Mouse (Mus musculus) frontal cortex, postnatal 14 days (tissue): ENCODE results near the gene Tmem91.

ENCODE experiments used
- DNase-seq, 2 experiments: peaks; one replicate each; pipeline ENCODE4 v3.0.0; 2022; ENCODE audit warnings: low spot score in 2 of 2

Tmem91 gene

DNA sequence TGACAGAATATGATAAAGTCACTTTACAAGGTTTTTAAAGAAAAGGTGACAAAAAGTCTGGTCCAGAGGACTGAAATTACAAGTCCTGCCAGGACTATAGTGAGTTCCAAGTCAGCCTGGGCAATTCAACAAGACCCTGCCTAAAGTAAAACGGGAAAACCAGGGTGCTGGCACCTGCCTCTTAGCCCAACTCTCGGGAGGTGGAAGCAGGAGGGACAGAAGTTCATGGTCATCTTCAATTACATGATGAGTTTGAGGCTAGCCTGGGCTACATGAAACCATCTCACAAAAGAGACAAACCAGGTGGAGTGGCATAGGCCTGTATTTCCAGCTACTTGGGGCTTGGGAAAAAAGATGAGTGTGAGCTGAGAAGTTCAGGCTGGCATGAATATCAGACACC is 3.3 kb downstream of the Tmem91 start:
- no peak for DNase-seq

DNA sequence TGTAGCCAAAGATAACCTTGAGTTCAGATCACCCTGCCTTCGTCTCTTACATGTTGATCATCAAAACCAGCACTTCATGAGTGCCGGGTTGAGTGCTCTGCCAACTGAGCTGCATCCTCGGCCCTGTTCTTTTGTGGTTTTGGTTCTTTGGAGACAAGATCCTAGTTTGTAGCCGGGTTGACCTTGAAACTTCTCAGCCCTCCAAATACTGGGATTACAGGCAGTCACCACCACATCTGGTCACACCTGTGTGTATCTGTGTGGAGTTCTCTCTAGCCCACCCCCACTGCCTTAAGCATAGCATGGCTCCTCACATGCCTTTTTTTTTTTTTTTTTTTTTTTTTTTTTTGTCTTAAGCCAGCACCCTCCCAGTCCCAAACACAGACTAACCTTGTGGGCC is 4.9 kb downstream of the Tmem91 start:
- no peak for DNase-seq

DNA sequence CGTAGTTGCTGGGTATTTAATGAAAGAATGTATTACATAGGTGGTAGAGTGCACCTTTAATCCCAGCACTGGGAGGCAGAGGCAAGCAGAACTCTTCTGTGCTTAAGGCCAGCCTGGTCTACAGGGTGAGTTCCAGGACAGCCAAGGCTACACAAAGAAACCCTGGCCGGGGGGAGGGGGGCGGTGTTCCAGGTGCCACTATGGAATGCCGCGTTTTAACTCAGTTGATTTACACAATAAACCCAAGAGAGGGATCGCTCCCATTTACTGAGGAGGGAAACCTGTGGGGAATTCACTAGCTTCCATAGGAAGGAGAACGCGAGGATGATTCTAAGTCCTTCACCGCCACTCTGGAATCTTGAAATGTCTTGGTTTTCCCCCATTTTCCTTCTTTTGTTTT is 5.3 kb downstream of the Tmem91 start:
- no peak for DNase-seq

DNA sequence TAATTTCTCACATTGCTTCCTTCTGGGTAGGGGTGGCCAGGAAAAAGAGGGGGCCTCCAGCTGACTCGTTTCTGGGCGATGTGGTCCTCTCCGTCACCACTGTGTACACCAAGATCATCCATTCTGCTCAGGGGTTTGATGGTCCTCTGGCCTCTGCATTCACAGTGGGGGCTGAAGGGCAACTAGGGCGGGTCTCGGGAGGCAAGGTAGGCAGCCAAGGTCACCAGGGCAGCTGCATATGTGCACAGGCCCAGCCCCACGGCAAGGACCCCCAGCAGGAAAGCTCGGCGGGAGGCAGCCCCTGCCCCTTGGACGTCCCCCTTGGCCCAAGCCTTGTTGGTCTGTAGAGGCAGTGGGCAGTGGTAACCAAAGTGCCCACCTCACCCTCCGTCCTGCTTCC is 5.8 kb downstream of the Tmem91 start:
- no peak for DNase-seq

DNA sequence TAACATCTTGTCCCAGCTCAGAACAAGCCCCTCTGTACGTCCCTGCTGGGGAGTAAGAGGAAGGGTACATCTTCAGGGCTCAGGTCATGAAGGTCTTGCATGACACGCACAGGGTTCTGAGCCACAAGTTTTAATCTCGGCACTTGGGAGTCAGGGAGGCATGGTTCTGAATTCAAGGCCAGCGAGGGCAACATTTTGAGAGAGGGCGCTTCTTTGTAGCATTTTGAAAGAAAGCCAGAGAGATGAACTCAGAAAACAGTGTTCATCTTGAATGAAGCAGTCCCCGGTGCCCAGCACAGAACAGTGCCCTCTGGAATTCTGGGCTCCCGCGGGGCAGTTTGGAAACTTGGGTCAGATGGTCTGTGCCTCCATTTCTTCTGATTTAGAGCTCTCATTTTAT is 8.6 kb downstream of the Tmem91 start:
- no peak for DNase-seq

DNA sequence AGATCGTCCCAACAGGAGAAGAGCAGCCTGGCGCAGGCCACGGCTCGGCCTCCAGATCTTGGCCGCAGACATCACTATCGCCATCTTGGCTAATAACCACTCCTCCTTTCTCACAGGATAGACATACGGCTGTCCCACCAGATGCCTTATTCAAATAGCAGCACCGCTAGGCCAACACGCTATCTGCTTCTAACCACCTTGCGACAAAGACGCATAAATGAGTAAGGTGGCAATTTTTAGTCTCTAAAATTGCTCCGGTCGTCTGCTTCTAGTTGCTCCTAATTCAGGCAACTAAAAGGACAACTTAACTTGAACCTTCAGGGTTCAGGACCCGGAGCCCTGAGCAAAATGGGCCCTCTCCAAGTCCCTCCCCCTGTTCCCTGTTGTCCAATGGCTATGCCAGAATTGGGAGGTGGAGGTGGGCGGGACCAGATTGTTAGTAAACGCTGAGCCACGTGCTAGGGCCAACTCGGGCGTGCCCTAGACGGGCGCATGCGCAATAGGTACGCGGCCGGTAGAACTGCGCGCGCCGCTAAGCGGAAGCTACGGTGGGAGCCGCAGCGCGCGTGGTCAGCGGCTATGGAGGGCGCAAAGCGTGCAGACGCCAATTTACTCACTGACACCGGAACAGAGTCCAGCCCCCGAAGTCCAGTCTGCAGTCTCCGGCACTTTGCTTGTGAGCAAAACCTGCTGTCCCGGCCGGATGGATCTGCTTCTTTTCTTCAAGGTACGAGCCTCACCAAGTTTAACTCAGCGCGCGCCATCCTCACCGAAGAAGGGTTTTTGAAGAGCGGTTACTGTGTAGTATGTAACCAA is 16.1 kb downstream of the Tmem91 start, which contains the start of the genes Bckdha and Exosc5:
TSS of gene Bckdha (minus strand) at position 325 of the 816 bp plus-strand sequence.
TSS of gene Exosc5 (plus strand) at position 508 of the 816 bp plus-strand sequence.
- DNase-seq, result peak; percentile 99

DNA sequence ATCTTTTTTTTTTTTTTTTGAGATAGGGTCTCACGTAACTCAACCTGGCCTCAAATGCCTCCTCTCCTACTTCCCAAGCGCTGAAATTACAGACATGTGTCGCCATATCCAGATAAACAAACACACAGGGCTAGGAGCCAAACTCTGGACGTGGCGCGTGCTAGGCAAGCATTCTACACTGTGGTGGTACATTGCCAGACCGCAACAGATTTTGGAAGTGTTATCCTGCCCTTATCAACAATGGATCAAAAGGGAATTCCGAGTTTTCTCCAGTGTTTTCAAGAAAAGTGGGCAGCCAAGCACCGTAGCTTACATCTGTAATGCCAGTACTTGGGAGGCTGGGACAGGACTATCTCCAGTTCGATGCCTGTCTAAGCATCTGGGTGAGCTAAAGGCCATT is 17.2 kb downstream of the Tmem91 start:
- DNase-seq, result no peak

DNA sequence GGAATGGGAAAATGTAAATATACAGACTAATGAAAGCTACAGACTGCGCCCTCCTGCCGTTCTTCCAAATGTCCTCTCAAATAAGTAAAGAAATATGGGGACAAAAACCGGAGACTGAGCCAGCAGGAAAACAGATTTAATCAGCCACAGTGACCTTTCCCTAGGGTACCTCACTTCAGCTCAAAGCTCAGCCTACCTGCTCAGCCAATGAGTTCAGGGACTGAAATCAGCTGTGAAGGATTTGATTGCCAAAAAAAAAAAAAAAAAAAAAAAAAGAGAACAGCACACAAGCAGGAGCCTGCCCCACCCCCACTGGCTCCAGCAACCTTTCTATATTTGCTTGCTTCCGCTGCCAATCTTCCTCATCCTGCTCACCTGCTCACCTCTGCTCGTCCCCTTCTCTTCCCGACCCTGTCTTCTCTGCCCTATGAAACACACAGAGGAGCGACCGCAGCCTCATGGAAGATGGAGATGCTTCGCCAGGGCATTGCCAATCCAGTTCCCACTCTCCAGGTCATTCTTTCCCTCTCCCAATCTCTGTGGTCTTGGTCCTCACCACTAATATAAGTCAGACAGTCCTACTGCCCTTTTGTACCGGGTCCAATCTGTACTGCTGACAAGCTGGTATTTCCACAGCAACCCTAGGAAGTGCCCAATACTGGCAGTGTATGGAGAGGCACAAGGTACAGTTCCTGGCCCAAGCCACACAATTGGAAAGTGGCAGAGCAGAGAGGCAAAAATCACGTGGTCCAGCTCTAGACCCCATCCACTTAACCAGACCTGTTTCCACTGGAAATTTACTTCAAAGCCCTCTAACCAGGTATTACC is 19.2 kb downstream of the Tmem91 start:
- DNase-seq, result no peak

DNA sequence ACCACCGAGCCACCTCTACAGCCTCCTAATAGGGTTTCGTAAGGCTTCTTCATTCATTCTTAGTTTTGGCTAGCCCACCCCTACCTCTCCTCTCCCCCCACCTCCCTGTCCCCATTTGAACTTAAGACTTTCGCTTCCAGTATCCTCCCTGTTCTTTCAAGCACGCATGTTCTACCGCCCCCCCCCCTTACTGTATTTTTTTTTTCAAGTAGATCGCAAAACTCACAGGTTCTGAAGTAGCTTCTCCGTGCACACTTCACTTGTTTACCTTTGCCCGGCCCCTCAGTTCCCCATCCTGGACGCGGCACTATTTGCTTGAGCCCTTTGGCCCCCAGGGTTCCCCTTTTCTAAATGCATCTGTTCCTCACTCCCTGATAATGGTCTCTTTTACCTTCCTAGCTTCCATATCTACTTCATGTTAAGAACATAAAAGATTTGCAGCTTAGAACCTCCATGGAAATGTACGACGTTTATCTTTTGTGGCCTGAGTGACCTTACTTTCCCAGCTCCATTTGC is 22.7 kb downstream of the Tmem91 start:
- DNase-seq, result no peak

DNA sequence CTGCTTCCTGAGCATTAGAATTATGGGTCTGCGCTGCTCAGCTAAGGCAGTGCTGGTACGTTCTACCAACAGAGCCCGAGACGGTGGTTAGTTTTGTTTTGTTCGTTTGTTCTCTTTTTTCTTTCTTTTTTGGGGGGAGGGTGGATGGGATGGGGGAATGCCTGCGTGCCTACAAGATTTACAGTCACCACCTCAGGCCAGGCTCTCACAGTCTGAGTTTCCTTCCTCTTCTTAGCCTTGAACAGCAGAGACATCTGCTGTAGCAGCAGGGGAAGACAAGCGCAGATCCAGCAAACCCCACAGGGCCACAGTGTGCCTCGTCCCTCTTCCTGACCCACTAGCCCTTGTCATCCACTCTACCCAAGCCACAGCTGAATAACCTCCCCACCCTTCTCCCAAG is 23.7 kb downstream of the Tmem91 start:
- no peak for DNase-seq

DNA sequence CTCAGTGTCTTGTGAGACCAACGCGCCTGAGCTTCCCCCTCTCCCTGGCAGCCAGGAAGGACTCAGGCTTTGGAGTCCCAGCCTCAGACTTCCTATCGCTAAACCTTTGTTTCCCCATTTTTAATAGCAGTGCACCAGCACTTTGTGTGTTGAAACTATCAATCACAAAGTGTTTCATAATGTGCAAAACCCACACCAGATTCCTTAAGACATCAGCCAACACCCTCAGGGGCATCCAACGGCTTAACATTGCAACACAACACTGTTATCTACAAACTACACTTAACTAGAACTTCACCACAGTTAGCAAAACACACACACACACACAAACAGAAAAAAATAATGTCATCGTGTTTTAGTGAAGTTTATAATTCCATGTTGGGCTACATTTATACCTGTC is 25.1 kb downstream of the Tmem91 start:
- no peak for DNase-seq

DNA sequence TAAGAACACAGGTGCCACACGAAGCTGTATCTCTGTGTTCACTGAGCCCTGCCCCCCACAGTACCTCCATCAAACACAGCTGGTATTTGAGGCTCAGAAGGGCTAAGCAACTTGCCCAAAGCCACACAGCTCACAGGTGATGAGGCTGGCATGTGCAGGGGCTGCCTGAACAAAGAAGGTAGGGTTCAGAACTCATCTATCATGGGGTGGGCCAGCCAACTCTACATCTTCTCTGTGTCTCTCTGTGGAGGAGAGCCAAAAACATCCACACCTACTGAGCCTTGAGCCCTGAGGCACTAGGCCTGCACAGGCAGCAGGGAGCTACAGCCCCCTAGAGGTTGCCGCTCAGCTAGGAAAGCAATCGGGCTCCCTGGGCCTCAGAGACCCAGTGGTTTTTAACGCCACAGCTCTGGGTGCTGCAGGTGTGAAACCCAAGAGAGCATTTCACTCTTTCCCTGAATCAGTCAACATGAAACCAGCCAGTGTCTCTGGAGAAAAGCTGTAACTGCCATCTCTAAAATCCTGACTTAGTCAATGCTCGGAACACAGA is 27.3 kb downstream of the Tmem91 start:
- no peak for DNase-seq

DNA sequence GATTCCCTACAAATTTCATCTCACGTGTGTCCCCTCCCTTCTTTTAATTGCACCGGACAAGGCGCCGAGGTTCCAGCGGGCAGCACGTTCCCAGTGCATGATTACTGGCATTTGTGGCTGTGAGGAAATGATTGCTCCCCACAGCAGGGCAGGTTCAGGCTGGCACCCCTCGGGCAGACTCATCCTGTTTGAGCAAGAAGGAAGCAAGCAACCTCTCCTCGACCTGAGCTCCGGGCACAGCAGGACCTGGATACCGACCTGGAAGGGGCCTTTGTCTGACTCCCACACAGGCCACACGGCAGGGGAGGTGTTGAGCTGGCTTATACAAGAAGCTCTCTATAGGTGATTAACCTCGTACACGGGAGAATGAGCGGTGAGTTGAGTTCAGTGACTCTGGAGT is 29.9 kb downstream of the Tmem91 start:
- DNase-seq, result no peak

DNA sequence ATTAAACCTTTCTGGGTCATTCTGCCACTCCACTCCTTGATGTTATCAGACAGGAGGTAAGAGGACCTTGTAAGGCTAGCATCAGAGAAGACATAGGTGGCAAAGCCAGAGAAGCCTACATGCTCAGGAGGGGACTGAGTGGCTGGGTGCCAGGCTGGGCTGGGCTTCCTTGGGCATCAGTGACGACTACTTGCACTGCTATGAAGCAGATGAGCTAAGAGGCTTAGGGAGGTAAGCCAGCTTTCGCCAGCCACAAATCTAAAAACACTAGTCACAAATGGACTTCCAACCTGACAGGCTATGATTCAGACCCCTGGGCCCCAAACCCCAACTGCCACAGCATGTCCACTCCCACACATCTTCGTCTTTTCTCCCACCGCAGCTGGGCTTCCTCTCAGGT is 30.3 kb downstream of the Tmem91 start:
- DNase-seq, result no peak

DNA sequence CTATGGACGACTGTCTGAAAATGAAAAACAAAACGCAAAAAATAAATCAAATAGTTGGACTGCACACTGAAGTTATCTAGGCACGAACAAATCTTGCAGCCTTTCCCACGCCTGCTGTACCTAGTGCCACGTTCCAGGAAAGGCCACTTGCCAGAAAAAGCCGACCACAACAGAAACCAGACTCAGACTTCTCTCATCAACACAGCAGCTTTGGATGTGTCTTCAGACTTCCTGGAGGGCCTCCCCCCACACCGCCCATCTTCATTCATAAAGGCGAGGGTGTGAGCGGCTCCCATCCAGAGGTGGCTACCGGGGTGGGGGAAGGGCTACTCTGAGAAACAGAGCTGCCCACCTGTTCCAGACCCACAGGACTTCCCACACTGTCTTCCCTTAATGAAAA is 30.8 kb downstream of the Tmem91 start:
- no peak for DNase-seq

DNA sequence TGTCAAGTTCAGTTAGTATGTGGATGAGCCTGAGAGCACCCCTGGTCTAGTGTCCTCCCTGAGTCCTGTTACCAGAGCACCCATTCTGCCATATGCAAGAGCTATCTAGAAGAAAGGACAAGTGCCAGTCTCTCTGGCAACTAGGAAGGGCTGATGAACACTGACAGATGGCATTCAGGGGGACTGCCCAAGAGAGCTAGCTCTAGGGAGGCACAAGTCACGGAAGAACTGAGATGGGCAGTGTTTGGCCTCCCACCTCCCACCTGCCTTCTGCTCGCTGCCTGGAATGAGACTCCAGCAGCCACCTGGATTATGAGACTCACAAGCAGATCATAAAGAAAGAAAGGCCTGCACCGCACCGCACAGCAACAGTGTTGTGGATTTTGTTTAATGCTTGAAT is 35.2 kb downstream of the Tmem91 start:
- no peak for DNase-seq

DNA sequence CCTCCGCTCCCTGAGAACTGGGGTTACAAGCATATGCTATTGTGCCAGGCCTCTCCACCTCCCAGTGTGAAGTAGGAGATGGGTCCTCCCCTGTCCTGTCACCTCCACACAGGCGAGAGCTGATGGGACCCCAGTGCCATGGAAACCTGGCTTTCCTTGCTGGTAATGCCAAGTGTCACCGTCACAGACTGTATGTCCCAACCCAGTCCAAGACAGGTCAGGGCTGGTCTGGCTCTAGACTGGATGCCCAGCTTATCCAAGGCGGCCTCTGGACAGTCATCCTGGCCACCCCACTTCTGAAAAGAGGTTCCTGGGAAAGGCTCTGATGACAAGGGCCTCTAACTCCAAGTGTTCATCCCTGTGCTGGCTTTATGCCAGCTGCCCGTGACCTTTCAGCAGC is 37.9 kb downstream of the Tmem91 start:
- DNase-seq, result no peak

DNA sequence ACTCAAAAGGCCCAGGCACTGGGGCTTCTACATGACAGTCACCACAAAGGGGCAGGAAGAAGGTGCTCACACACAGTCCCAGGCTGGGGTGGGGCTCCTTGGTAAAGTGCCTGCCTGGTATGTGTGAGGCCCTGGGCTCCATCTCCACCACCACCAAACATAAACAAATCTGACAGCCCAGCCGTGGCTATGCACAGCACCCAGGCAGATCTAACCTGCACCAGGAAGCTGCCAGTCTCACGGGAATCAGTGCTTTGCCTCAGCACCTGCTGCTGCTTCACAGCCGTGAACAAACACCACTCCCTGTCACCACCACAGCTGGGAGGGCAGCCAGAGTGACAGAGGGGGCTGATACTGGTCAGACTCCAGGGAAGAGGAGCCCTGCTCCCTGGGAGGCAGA is 38.6 kb downstream of the Tmem91 start:
- no peak for DNase-seq

DNA sequence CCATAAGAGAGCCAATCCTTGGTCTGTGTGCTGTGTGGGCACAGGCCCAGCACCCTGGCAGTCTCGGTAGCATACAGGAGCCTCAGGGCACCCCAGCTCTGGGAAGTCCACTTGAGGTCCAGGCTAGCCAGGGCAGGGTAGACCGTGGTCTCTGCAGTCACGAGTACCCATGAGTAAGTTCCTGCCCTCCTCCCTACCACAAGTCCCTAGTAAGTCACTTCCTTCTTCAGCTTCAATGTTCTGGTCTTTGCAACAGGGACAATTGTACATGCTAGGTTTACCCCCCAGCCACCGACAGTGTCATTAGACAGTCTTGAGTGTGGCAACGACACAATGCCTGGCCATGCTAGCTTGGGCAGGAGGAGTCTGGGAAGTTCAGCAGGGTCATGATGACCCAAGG is 42.3 kb downstream of the Tmem91 start:
- no peak for DNase-seq

DNA sequence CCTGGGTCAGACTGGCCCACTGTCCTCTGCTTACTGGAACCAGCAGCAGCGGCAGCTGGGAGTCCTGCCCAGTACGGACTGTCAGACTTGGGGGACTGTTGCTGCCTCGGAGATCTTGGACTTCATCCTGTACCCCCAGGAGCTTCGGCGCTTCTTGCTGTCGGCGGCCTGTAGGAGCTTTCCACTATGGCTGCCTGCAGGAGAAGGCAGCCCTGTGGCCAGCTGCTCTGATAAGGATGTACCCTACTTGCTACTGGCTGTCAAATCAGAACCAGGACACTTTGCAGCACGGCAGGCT is 46.7 kb downstream of the Tmem91 start:
- no peak for DNase-seq

DNA sequence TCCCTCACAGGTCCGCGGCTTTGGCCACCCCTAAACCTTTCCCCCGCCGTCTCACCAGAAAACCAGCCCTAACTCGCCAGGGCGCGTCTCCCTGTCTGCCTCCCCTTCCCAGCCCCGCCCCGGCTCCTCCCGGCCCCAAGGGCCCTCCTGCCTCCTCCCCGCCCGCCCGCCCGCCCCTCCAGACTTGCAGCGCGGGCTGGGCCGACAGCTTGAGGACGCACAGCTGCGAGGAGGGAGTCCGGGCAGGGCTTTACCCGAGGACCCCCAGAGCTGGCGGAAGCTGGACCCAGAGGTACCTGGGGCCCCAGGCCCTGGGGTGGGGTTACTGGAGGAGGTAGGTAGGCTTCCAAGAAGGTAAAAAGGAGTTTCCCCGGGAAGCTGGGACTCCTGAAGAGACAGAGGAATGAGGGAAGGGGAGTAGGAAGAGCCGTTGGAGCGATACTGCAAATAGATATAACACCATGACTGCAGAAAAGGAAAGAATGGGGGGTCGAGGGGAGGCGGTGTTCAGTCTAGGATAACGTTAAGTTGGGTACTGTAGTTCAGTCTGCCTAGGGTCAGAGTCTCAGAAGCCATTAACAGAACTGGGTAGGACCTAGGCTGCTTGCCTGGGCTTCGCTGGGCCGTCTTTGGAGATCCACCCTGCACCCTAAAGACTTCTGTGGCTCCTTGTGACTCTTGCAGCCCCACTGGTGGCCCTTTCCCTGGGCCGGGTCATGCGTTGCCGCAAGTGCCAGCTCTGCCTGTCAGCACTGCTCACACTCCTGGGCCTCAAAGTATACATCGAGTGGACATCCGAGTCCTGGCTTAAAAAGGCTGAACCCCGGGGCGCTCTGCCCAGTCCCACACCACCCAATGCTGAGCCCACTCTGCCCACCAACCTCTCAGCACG is 47.3 kb downstream of the Tmem91 start:
- DNase-seq, result no peak
